Comparison of ENCODE assay signal across 12 mouse cellular contexts in genomic region chr16:34389520-34390271, GRCm38 (mm10).
DNase-seq lines count a peak whose midpoint lies in the region; ATAC-seq and TF ChIP-seq lines count a peak whose summit lies in the region.
"Had no signal": no experiment of that assay in that cellular context is flagged by ENCODE, and none has a peak within 500 bp of the region (broad histone marks: within the 10 kb centered on the region; RNA-seq: fewer than 3 reads in every experiment).

No protein-coding gene starts in this region.

- H3K27ac ChIP-seq in kidney, adult 2 months (ENCODE audit: insufficient read depth, low read depth, low read length): no peak overlapping the region
- peak overlapping the region; percentile 12; the same call in 1 of the 2 replicates for H3K27ac ChIP-seq in olfactory bulb, adult 2 months (ENCODE audit: insufficient read depth, low read depth, low read length)
- H3K27ac ChIP-seq: limb, embryonic 15.5 days had no signal

- no peaks in the 10 kb centered on the region for H3K36me3 ChIP-seq in kidney, adult 2 months (ENCODE audit: control insufficient read depth, insufficient read depth, low read length)
- H3K36me3 ChIP-seq: limb, embryonic 15.5 days had no signal

- ATAC-seq in CD4-positive, CD25-positive, alpha-beta regulatory T cell, adult 4 months: no peak

- H3K27me3 ChIP-seq in kidney, adult 2 months (replicated peaks; ENCODE audit: control insufficient read depth, insufficient read depth, low read length): no peaks in the 10 kb centered on the region
- H3K27me3 ChIP-seq: limb, embryonic 15.5 days had no signal

- no peaks in the 10 kb centered on the region for H3K4me1 ChIP-seq in kidney, adult 2 months (ENCODE audit: control insufficient read depth, insufficient read depth, low read length)
- peaks cover 20% of the 10 kb centered on the region for H3K4me1 ChIP-seq in olfactory bulb, adult 2 months (ENCODE audit: control insufficient read depth, insufficient read depth, low read length)
- H3K4me1 ChIP-seq: limb, embryonic 15.5 days had no signal

- TF ChIP-seq POLR2A in kidney, adult 2 months (IDR thresholded peaks at IDR 0.05; ENCODE audit: low read depth, low read length): no peak
- no peak for TF ChIP-seq POLR2A in olfactory bulb, adult 2 months (IDR thresholded peaks at IDR 0.05; ENCODE audit: insufficient read depth, low read depth, low read length)

- H3K4me3 ChIP-seq in kidney, adult 2 months (ENCODE audit: insufficient read depth, low read depth, low read length): no peak overlapping the region
- no peak overlapping the region for H3K4me3 ChIP-seq in olfactory bulb, adult 2 months (ENCODE audit: insufficient read depth, low read depth, low read length)
- H3K4me3 ChIP-seq: limb, embryonic 15.5 days had no signal

- WGBS in kidney, adult 2 months: 71% methylated on average over 5 of the region's 5 CpGs
- 59% methylated on average over 5 of the region's 5 CpGs for WGBS in olfactory bulb, adult 2 months

- no peak for TF ChIP-seq CTCF in kidney, adult 2 months (conservative IDR thresholded peaks at IDR 0.05; ENCODE audit: insufficient read depth, insufficient read length, low read depth, low read length)
- TF ChIP-seq CTCF in olfactory bulb, adult 2 months (IDR thresholded peaks at IDR 0.05; ENCODE audit: insufficient read depth, low read depth, low read length): no peak

- DNase-seq in kidney, adult 2 months: peak; percentile 43
- no peak for DNase-seq in kidney, adult 18-20 months
- peak; percentile 13 for DNase-seq in ovary, postnatal 36 days (ENCODE audit: low spot score)
- DNase-seq in ovary, postnatal 14 days (ENCODE audit: low spot score): no peak
- peak; percentile 70 for DNase-seq in cerebellum, adult 8-10 months
- no peak for DNase-seq in spleen, adult 12 weeks (ENCODE audit: low spot score)
- DNase-seq: lung, postnatal 14 days; spleen, adult 18-20 months; thymus, postnatal 14 days had no signal

Comparison
In these comparisons a context has a peak if more than half of its experiments do, and no peak if none do; other contexts are left out.
1. DNase-seq: peak in kidney, adult 2 months (single experiment), ovary, postnatal 36 days (single experiment) and cerebellum, adult 8-10 months (single experiment); none in kidney, adult 18-20 months (single experiment), ovary, postnatal 14 days (single experiment) and spleen, adult 12 weeks (single experiment).